Mouse (Mus musculus) neural tube, embryonic 11.5 days (tissue): Measurements from ENCODE around the gene Nkap. TPM values are rescaled to one million over a fixed set of nuclear protein-coding genes. Genes with fewer than 3 reads are reported as not detected.

Experiments
- ATAC-seq: fragments of 200-750 bp; cut with Nextera tagmentation; 2 replicates; pipeline ENCODE4 v1.8.0; 2017; ENCODE audit warnings: moderate number of reproducible peaks, mild to moderate bottlenecking, moderate TSS enrichment, moderate library complexity; ENCODE audit not compliant: insufficient read depth, low FRiP score, low TSS enrichment
- DNase-seq: peaks from one replicate; pipeline ENCODE4 v3.0.0-alpha.2; 2015; ENCODE audit warnings: low spot score
- H3K27ac ChIP-seq: fragments of 300-500 bp; sonication (generic); 2 replicates; pipeline ENCODE4 v1.5.1; 2014; ENCODE audit warnings: low read depth, mild to moderate bottlenecking, low read length
- H3K27me3 ChIP-seq: fragments of 300-500 bp; sonication (generic); 2 replicates; pipeline ENCODE4 v1.6.1; 2014; ENCODE audit warnings: mild to moderate bottlenecking, low read length, mixed read lengths; ENCODE audit not compliant: control insufficient read depth, insufficient read depth
- H3K36me3 ChIP-seq: fragments of 300-500 bp; sonication (generic); 2 replicates; pipeline ENCODE4 v1.6.1; 2014; ENCODE audit warnings: mild to moderate bottlenecking, low read length, moderate library complexity, mixed read lengths; ENCODE audit not compliant: control insufficient read depth, insufficient read depth
- H3K4me1 ChIP-seq: fragments of 300-500 bp; sonication (generic); 2 replicates; pipeline ENCODE4 v1.6.1; 2014; ENCODE audit warnings: low read length, mixed read lengths; ENCODE audit not compliant: control insufficient read depth, insufficient read depth
- H3K4me2 ChIP-seq: fragments of 300-500 bp; sonication (generic); 2 replicates; pipeline ENCODE4 v1.6.1; 2014; ENCODE audit warnings: low read depth, mild to moderate bottlenecking, moderate library complexity
- H3K4me3 ChIP-seq: fragments of 300-500 bp; sonication (generic); 2 replicates; pipeline ENCODE4 v1.5.1; 2014; ENCODE audit warnings: low read depth, low read length
- H3K9ac ChIP-seq: fragments of 300-500 bp; sonication (generic); 2 replicates; pipeline ENCODE4 v1.6.1; 2014; ENCODE audit warnings: mild to moderate bottlenecking, low read length
- H3K9me3 ChIP-seq: fragments of 300-500 bp; sonication (generic); 2 replicates; pipeline ENCODE4 v1.6.1; 2016; ENCODE audit warnings: low read length; ENCODE audit not compliant: control insufficient read depth
- WGBS: fragments of 180-500 bp; shearing (Covaris S2); extraction: QIAGEN DNeasy Blood & Tissue Kit; methylation state at CpG from one replicate; pipeline ENCODE4 v1.1.7; 2014; 5-methylcytosine and 5-hydroxymethylcytosine counted together
- polyA plus RNA-seq: library from polyadenylated mRNA; unstranded; fragments of >200 nt; fragmentation: Nextera tagmentation; extraction: Ambion mirVana; gene quantifications from 2 replicates; pipeline ENCODE4 v1.2.1, GENCODE M21; 2014

Gene Nkap
- polyA plus RNA-seq, 1 experiment from 2014 or later = 22.8 TPM

DNA sequence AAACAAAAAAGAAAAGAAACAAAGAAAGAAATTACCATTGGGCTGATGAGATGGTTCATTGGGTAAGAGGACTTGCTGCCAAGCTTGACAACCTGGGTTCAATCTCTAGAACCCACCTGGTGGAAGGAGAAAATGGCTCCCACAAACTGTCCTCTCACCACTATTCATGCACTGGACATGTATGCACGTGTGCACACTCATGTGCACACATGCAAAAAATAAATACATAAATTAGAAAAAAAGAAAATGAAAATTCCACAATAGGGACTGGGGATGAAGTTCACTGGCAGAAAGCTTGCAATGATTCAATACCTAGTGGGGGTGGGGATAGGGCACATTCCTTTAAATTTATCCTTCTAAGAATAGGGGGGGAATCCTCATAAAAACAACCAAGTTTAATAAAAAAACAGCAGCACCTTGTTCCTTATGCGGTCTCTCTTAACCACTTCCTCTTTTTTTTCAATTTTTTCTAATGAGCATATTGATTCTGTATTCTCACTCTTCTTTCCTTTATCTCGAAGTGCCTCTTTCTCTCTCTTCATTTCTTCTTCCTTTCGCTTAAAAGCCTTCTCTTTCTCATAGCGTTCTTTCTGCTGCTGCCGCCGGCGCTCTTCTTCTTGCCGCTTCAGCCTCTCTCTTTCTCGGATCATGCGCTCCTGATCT lies 31.4 kb upstream of the Nkap start:
- DNase-seq = no peak
- H3K4me3 ChIP-seq = no peak overlapping the region
- H3K36me3 ChIP-seq = no peaks in the 10 kb centered on the region
- no peaks in the 10 kb centered on the region for H3K27me3 ChIP-seq
- 94% methylated on average over 11 of the region's 11 CpGs for WGBS
- H3K9me3 ChIP-seq = no peaks in the 10 kb centered on the region
- no peak overlapping the region for H3K4me2 ChIP-seq
- no peak for ATAC-seq
- no peak overlapping the region for H3K27ac ChIP-seq
- H3K4me1 ChIP-seq = no peaks in the 10 kb centered on the region
- no peak overlapping the region for H3K9ac ChIP-seq

DNA sequence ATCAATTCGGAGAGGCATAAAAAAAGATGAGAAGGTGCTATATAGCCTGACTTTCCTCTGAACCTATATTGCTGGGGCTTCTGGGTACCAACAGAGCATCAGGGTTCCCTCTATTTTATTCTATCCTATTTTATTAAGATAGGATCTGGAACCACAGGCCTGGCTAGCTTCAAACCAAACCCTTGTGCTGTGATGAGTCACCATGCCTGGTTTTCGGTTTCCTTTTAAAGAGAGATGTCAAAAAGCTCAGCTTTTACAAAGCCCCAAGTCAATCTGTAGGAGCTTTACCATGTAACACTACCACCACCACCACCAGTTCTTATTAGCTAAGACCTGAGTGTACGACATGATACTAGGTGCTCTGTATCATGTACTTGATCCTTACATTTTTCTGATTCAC lies 27.9 kb upstream of the Nkap start:
- ATAC-seq (no peak), DNase-seq (no peak)
- H3K4me1 ChIP-seq = no peaks in the 10 kb centered on the region
- no peak overlapping the region for H3K4me2 ChIP-seq
- H3K27ac ChIP-seq = no peak overlapping the region
- no peaks in the 10 kb centered on the region for H3K27me3 ChIP-seq
- H3K9me3 ChIP-seq = no peaks in the 10 kb centered on the region
- H3K36me3 ChIP-seq = no peaks in the 10 kb centered on the region
- no peak overlapping the region for H3K9ac ChIP-seq
- 87% methylated on average over 3 of the region's 3 CpGs for WGBS
- no peak overlapping the region for H3K4me3 ChIP-seq

DNA sequence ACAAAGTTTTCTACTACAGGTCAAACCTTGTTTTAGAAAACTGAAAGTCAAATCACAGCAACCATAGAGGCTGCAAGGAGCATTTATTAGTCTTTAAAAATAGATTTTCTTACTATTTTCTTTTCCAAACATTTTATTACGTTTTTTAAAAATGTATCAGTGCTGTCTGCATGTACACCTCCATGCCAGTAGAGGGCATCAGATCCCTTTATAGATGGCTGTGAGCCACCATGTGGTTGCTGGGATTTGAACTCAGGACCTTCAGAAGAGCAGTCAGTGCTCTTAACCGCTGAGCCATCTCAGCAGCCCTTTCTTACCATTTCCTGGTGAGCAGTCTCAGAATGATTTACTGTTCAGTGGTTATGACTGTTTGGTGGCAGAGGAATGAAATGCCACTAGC lies 22.8 kb upstream of the Nkap start:
- H3K36me3 ChIP-seq = peaks cover 2% of the 10 kb centered on the region; the same call in 1 of the 2 replicates

DNA sequence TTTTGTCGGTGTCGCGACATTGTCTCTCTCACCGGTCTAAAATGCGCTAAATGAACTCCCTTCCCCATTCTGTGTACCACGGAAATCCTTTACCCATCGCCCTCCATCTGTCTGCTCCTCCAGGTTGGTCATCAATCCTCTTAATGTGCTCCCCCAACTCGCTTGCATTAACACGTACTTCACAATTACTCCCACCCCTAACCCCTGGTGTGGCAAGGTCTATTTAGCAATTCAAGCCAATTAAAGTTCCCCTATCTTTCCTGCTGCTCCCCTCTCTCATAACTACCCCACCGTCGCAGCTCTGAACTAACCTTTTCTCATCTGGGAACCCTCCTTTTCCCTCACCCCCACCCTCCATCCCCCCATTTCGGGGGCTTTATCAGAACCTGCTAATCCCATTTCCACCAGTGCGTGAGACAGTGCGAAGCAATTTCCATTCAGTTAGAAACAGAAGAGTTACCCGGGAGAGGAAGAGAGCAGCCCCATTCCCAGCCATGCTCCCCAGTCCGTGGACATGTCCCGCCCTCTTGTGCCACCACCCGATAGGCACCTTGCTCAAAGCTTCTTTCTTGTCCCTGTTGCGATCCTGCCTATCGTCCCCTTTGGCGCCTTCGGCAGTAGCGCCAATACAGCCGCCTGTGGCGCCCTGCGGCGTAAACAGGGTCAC lies 16.9 kb upstream of the Nkap start:
- H3K4me2 ChIP-seq = peak overlapping the region; percentile 46
- H3K4me1 ChIP-seq = no peaks in the 10 kb centered on the region
- H3K9me3 ChIP-seq = no peaks in the 10 kb centered on the region
- WGBS = 17% methylated on average over 27 of the region's 27 CpGs
- ATAC-seq (peak; percentile 82), DNase-seq (no peak)
- peak overlapping the region; percentile 58 for H3K9ac ChIP-seq
- peak overlapping the region; percentile 75 for H3K27ac ChIP-seq
- H3K4me3 ChIP-seq = peak overlapping the region; percentile 48
- no peaks in the 10 kb centered on the region for H3K27me3 ChIP-seq
- H3K36me3 ChIP-seq = peaks cover 2% of the 10 kb centered on the region; the same call in 1 of the 2 replicates

More for the DNA sequence above, 22.8 kb upstream of the Nkap start:
- Histone ChIP-seq H3K4me1 (no peaks in the 10 kb centered on the region), H3K4me2 (no peak overlapping the region), H3K9me3 (no peaks in the 10 kb centered on the region), H3K4me3 (no peak overlapping the region), H3K27ac (no peak overlapping the region), H3K9ac (no peak overlapping the region), H3K27me3 (no peaks in the 10 kb centered on the region)
- WGBS = 92% methylated on average over 2 of the region's 2 CpGs
- ATAC-seq = no peak
- DNase-seq = no peak

DNA sequence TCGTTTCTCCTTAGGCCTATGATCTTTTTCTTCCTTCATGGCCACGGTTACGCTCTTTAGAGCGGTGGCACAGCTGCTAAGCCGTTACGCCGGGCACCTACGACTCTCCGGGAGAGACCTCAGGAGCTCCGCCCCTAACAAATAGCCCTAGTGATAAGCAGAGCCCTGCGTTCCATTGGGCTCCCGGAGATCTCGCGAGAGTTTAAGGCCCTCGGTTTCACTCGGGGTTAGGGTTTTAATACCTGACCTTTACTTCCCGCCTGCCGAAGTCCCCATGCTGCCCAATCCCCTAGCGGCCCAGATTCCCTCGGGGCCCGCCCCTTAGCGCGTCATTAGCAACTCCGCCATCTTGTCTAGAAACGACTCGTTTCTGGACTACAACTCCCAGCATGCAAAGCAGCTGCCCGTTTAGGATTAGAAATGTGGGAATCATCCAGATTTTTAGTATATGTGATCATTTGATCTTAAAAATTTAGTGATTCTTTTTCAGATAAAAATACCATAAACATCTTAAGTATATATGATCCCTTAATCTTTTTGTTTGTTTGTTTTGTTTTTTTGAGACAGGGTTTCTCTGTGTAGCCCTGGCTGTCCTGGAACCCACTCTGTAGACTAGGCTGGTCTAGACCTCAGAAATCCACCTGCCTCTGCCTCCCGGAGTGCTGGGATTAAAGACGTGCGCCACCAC lies 16.3 kb upstream of the Nkap start, which contains the start of gene Upf3b:
Upf3b (minus strand) TSS at position 130 of the 688 bp plus-strand sequence.
- H3K27ac ChIP-seq = peak within 1 kb of the TSS; percentile 75
- H3K4me1 ChIP-seq = no peaks in the 10 kb centered on the region
- H3K9ac ChIP-seq = peak within 1 kb of the TSS; percentile 58
- DNase-seq (peak; percentile 92), ATAC-seq (peak; percentile 98)
- WGBS = 18% methylated on average over 26 of the region's 30 CpGs
- H3K36me3 ChIP-seq = peaks cover 2% of the 10 kb centered on the region; the same call in 1 of the 2 replicates
- H3K4me2 ChIP-seq = peak within 1 kb of the TSS; percentile 46
- H3K9me3 ChIP-seq = no peaks in the 10 kb centered on the region
- H3K27me3 ChIP-seq = no peaks in the 10 kb centered on the region
- peak within 1 kb of the TSS; percentile 48 for H3K4me3 ChIP-seq

DNA sequence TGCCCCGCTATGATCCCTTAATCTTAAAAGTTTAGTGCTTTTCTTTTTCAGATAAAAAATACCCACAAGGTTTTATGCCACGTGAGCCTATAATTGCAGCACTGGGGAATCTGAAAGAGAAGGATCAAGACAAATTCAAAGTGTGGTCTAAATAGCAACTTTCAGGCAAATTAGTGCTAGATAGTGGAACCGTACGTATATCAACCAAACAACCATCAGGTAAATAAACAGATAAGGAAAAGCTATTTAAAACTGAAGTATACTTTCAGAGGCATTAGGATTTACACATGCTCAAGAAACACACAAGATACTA lies 15.8 kb upstream of the Nkap start:
- 73% methylated on average over 4 of the region's 4 CpGs for WGBS
- DNase-seq (no peak), ATAC-seq (no peak)
- Histone ChIP-seq H3K9ac (no peak overlapping the region), H3K4me2 (no peak overlapping the region), H3K4me1 (no peaks in the 10 kb centered on the region), H3K27me3 (no peaks in the 10 kb centered on the region), H3K36me3 (peaks cover 2% of the 10 kb centered on the region; the same call in 1 of the 2 replicates), H3K4me3 (no peak overlapping the region), H3K9me3 (no peaks in the 10 kb centered on the region), H3K27ac (no peak overlapping the region)

DNA sequence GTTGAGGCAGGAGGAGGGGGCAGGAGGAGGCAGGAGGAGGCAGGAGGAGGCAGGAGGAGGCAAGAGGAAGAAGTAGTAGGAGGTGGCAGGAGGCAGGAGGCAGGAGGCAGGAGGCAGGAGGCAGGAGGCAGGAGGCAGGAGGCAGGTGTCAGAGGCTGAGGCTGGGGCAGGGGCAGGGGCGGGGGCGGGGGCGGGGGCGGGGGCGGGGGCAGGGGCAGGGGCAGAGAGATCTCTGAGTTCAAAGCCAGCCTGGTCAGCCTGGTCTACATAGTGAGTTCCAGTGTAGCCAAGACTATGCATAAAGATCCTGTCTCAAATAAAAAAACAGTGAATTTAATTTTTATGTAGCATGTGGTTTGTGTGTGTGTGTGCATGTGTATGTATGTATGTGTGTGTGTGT lies 9.5 kb upstream of the Nkap start:
- no peaks in the 10 kb centered on the region for H3K27me3 ChIP-seq
- no peaks in the 10 kb centered on the region for H3K9me3 ChIP-seq
- no peak for ATAC-seq
- H3K4me3 ChIP-seq = no peak overlapping the region
- no peaks in the 10 kb centered on the region for H3K4me1 ChIP-seq
- no peak overlapping the region for H3K27ac ChIP-seq
- H3K36me3 ChIP-seq = no peaks in the 10 kb centered on the region
- no peak overlapping the region for H3K4me2 ChIP-seq
- no CpG with 5 or more reads among the region's 5 CpGs for WGBS
- no peak for DNase-seq
- H3K9ac ChIP-seq = no peak overlapping the region

DNA sequence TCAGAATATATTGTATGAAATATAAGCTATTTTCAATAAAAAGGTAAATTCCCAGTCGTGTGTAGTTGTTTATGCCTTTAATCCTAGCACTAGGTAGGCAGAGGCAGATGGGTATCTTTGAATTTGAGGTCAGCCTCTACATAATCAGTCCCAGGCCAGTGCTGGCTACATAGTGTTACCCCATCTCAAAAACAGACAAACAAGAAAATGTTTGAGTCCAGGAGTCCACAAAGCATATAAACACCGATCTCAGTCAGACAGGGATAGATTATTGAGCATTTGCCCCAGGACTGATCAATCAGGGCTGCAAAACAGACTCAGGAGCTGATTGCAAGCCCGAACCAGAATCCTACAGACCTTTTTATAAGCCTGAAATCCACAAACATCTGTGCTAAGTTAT lies 7.0 kb upstream of the Nkap start:
- Histone ChIP-seq H3K27ac (no peak overlapping the region), H3K4me3 (no peak overlapping the region), H3K4me2 (no peak overlapping the region), H3K9me3 (no peaks in the 10 kb centered on the region), H3K36me3 (no peaks in the 10 kb centered on the region), H3K9ac (no peak overlapping the region), H3K4me1 (no peaks in the 10 kb centered on the region), H3K27me3 (no peaks in the 10 kb centered on the region)
- WGBS = 65% methylated on average over 3 of the region's 3 CpGs
- no peak for ATAC-seq
- no peak for DNase-seq
